Mouse (Mus musculus) megakaryocyte progenitor cell, adult 5-6 weeks (primary cell): ENCODE measurements around the gene Togaram1. TPM values are rescaled to one million over a fixed set of nuclear protein-coding genes. Genes with fewer than 3 reads are reported as not detected.

Source experiments
- ATAC-seq: replicated peaks from 2 replicates; pipeline ENCODE4 v1.8.0; 2016; ENCODE audit warnings: mild to moderate bottlenecking, moderate TSS enrichment, inconsistent platforms; ENCODE audit not compliant: poor library complexity
- total RNA-seq, 2 experiments: library from RNA; stranded (forward) in 1 of 2; stranded (reverse) in 1 of 2; fragments of 157-497, 149-512 nt in 1 of 2; fragments of 200-1000 nt in 1 of 2; gene quantifications; 2 replicates each; pipeline versions ENCODE4 v1.2.3 to v1.2.4; 2015 to 2017

Gene Togaram1
- total RNA-seq, 2 experiments from 2014 or later: 38.5 to 39.9 TPM

DNA sequence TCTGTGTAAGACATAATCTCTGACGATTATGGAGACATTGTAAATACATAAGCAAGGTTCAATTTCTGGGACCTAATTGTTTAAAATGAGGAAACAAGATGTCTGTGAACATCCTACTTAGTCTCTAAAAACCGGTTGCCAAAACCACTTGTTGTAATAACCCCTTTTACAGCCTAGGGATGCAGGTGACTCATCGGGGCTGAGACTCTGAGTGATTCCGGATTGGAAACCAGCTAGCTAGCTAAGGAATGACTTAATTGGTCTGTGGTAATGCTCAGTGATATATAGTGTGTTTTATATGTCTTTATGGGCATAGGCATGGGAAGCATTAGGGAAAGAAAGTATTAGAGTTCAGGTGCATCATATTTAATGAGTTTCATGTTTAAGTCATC, 71.9 kb downstream of the Togaram1 start:
- ATAC-seq: peak; percentile 72

DNA sequence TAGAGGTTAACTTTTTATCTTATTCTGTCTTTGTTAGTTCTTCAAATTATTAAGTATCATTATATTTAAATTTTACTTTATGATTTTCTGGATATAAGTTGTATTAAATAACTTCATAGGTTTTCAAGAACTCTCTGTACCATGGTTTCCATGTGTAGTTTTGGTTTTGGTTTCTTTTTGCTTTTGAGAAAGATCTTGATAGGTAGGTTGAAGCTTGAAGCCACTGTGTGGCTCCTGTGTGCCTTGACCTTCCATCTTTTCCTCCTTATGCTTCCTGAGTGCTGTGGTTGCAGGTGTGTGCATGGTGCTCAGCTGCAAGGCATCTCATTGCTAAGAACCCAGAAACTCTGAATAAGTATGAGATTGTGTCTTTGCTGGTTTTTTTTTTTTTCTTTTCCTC, 83.2 kb downstream of the Togaram1 start:
- ATAC-seq: no peak

DNA sequence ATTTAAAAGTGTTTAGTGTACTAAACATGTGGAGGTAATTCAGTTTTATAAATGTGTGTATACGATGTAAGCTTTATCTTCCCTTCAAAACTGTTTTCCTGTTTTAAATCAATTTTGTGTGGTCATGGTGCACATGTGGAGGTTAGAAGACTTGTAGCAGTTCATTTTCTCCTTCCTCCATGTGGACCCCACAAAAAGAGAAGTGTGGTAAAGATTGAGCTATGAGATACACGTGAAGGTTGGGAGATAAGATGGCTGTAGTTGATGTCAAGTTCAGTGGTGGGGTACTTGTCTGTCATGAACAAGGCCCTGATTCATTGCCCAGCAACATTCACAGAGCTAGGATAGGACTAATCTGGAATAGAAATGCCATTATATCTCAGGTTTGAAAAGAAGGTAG, 92.6 kb downstream of the Togaram1 start:
- ATAC-seq: peak; percentile 39; the same call in 1 of the 2 replicates

DNA sequence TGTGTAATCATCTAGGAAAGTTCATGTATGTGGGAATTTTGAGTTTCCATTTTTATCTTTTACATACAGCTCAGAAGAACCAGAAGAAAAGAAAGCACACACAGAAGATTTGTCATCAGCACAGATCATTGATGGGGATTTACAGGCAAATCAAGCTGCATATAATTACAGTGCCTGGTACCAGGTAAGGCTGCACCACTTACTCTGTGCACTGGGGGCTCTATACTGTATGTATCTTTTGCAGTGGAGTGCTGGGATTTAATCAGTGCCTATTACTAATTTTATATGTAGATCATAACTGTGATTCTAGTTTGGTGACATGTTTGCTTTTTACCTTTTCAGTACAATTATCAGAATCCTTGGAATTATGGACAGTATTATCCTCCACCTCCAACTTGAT, 95.5 kb downstream of the Togaram1 start:
- ATAC-seq: peak; percentile 36; the same call in 1 of the 2 replicates

DNA sequence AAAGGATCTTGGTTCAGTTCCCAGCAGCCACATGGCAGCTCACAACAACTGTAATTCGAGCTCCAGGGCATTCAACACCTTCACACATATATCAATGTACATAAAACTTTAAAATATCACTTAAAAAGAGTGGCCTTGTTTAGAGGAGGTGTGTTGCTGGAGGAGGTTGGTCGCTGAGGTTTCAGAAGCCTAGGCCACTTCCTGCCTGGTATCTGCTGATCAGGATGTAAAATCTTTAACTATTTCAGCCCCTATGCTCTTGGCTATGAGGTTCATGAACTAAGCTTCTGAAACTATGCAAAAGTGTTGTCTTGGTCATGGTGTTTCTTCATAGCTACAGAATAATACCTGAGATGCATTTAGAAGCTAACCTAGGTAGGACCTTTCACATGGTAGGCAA, 99.6 kb downstream of the Togaram1 start:
- ATAC-seq: peak; percentile 85

DNA sequence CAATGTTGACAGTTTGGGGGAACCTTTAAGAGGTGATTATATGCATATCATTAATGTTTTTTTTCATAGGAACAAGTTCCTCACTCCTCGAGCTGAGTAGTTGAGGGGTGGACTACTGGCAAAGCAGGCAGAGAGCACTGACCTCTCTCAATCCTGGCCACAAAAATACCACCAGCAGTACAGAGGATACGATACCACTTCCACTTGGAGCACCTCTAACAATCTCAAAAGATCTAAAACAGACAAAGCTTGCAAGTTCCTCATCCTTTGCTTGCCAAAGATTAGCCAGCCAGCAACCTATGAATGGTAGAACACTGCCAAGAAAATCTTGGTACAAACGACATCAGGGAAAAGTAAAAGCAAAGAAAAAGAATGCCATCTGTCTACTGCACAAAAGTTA, 100.6 kb downstream of the Togaram1 start:
- no peak; the same call in 1 of the 2 replicates for ATAC-seq

DNA sequence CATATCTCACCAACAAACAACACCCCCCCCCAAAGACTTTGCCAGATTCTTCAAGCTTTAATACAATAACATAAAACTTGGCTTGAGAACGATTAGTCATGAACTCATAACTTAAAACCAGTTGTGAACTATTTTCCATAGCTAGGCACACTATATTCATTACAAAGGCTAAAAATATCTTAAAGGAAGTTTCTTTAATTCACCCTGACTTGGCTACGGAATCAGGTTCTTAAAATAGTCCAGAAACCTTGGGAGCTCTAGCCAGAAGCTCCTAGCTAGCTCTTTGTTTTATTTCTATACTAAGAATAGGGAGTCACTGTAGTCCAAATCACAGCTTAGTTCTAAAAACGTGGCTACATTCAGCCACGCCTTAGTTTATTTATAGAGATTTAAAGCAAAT, 102.8 kb downstream of the Togaram1 start:
- no peak for ATAC-seq

Other genes with a start within 250 kb of the Togaram1 start
- gene Gm527, start 47.9 kb upstream of the Togaram1 start, total RNA-seq (2015): 0.86 and 1.6 TPM in 2 replicates
- gene Gm527, start 47.9 kb upstream of the Togaram1 start, total RNA-seq (2017): 0.42 and 1.3 TPM in 2 replicates
- 11.8 and 15.3 TPM in 2 replicates for gene Klhl28, start 270 bp upstream of the Togaram1 start, total RNA-seq (2015)
- gene Klhl28, start 270 bp upstream of the Togaram1 start, total RNA-seq (2017): 9.2 and 9.4 TPM in 2 replicates
- 53.4 and 70.1 TPM in 2 replicates for gene Prpf39, start 70.5 kb downstream of the Togaram1 start, total RNA-seq (2015)
- gene Prpf39, start 70.5 kb downstream of the Togaram1 start, total RNA-seq (2017): 55.6 and 102 TPM in 2 replicates
- gene Fkbp3, start 108.2 kb downstream of the Togaram1 start, total RNA-seq (2015): 260 and 261 TPM in 2 replicates
- 259 and 284 TPM in 2 replicates for gene Fkbp3, start 108.2 kb downstream of the Togaram1 start, total RNA-seq (2017)
- gene Fancm, start 109.8 kb downstream of the Togaram1 start, total RNA-seq (2015): 19.7 and 21.3 TPM in 2 replicates
- gene Fancm, start 109.8 kb downstream of the Togaram1 start, total RNA-seq (2017): 17.4 and 18.4 TPM in 2 replicates
- 79.5 and 86.2 TPM in 2 replicates for gene Mis18bp1, start 206.8 kb downstream of the Togaram1 start, total RNA-seq (2015)
- 50.8 and 86.7 TPM in 2 replicates for gene Mis18bp1, start 206.8 kb downstream of the Togaram1 start, total RNA-seq (2017)